Mouse (Mus musculus) lung, postnatal 25 days (tissue): ENCODE measurements at regions not wholly inside any gene's neighbourhood (a gene's known extent, or its start where the extent isn't known, plus 50 kb on each side); places are given as distances from the start of the nearest gene placed in this dataset.
A peak's percentile ranks its signal among the peaks of the same experiment; 100 is the strongest.

Source experiments
- DNase-seq: peaks from one replicate; pipeline ENCODE4 v3.0.0; 2022; ENCODE audit warnings: low spot score

GRCm38 (mm10) chr5:73875847-73876246, 192.4 kb downstream of the Usp46 start:
- DNase-seq = peak; percentile 56

- DNase-seq = no peak
Measured at GRCm38 (mm10) chr5:73880936-73881335, 187.3 kb downstream of the Usp46 start.

- DNase-seq = peak; percentile 70
Measured at GRCm38 (mm10) chr5:73881941-73882340, 186.3 kb downstream of the Usp46 start.

GRCm38 (mm10) chr5:73884998-73885397, 183.2 kb downstream of the Usp46 start:
- no peak for DNase-seq

- no peak for DNase-seq
Measured at GRCm38 (mm10) chr5:73885691-73886090, 182.5 kb downstream of the Usp46 start.

GRCm38 (mm10) chr5:73887306-73887958, 180.8 kb downstream of the Usp46 start:
- DNase-seq = no peak

GRCm38 (mm10) chr5:73888391-73888790, 179.8 kb downstream of the Usp46 start:
- no peak for DNase-seq

- no peak for DNase-seq
Measured at GRCm38 (mm10) chr5:73889342-73889741, 178.9 kb downstream of the Usp46 start.

- no peak for DNase-seq
Measured at GRCm38 (mm10) chr5:73890942-73891341, 177.3 kb downstream of the Usp46 start.

GRCm38 (mm10) chr5:73891606-73892005, 176.6 kb downstream of the Usp46 start:
- no peak for DNase-seq

- no peak for DNase-seq
Measured at GRCm38 (mm10) chr5:73892440-73893225, 175.6 kb downstream of the Usp46 start.

- no peak for DNase-seq
Measured at GRCm38 (mm10) chr5:73895186-73895585, 173.0 kb downstream of the Usp46 start.

GRCm38 (mm10) chr5:73896785-73897184, 171.4 kb downstream of the Usp46 start:
- no peak for DNase-seq

- DNase-seq = no peak
Measured at GRCm38 (mm10) chr5:73901651-73902050, 166.6 kb downstream of the Usp46 start.

- DNase-seq = no peak
Measured at GRCm38 (mm10) chr5:73902470-73903218, 165.6 kb downstream of the Usp46 start.

- no peak for DNase-seq
Measured at GRCm38 (mm10) chr5:73903219-73903570, 165.0 kb downstream of the Usp46 start.

- no peak for DNase-seq
Measured at GRCm38 (mm10) chr5:73904146-73904811, 164.0 kb downstream of the Usp46 start.

GRCm38 (mm10) chr5:73912149-73912548, 156.1 kb downstream of the Usp46 start:
- no peak for DNase-seq

- no peak for DNase-seq
Measured at GRCm38 (mm10) chr5:73913116-73913515, 155.1 kb downstream of the Usp46 start.

- no peak for DNase-seq
Measured at GRCm38 (mm10) chr5:73918011-73918410, 150.2 kb downstream of the Usp46 start.

- peak; percentile 44 for DNase-seq
Measured at GRCm38 (mm10) chr5:73919936-73920335, 148.3 kb downstream of the Usp46 start.

- DNase-seq = no peak
Measured at GRCm38 (mm10) chr5:73927534-73927933, 140.7 kb downstream of the Usp46 start.
